ENCODE assay signal across 12 mouse cellular contexts in genomic region chr11:88240736-88241353, GRCm38 (mm10). TPM values are rescaled to one million over a fixed set of nuclear protein-coding genes. Genes with fewer than 3 reads are reported as not detected.
DNase-seq lines count a peak whose midpoint lies in the region; ATAC-seq and TF ChIP-seq lines count a peak whose summit lies in the region.
"Had no signal": no experiment of that assay in that cellular context is flagged by ENCODE, and none has a peak within 500 bp of the region (broad histone marks: within the 10 kb centered on the region; RNA-seq: fewer than 3 reads in every experiment).

No protein-coding gene starts in this region.

- TF ChIP-seq CTCF in stomach, postnatal 0 days (IDR thresholded peaks at IDR 0.05; ENCODE audit: low read depth) = no peak

- WGBS in stomach, embryonic 14.5 days = 18% methylated on average over 10 of the region's 10 CpGs
- 31% methylated on average over 10 of the region's 10 CpGs for WGBS in stomach, postnatal 0 days
- WGBS in forebrain, embryonic 16.5 days = 4% methylated on average over 10 of the region's 10 CpGs
- under 1% methylated on average over 10 of the region's 10 CpGs for WGBS in midbrain, embryonic 11.5 days

- TF ChIP-seq EP300 in stomach, postnatal 0 days (optimal IDR thresholded peaks at IDR 0.05) = no peak

- intact Hi-C loops in left cerebral cortex, postnatal 4 days (cut with DNase I) = no loop called here

- no peak overlapping the region for H3K9ac ChIP-seq in stomach, embryonic 14.5 days (replicated peaks; ENCODE audit: low read depth, low read length)
- H3K9ac ChIP-seq in stomach, postnatal 0 days (ENCODE audit: low read length) = no peak overlapping the region
- peak overlapping the region; percentile 16; the same call in 1 of the 2 replicates for H3K9ac ChIP-seq in forebrain, embryonic 16.5 days (replicated peaks; ENCODE audit: low read depth, low read length)
- peak overlapping the region; percentile 38 for H3K9ac ChIP-seq in midbrain, embryonic 11.5 days (ENCODE audit: low read length)

- H3K9me3 ChIP-seq in stomach, embryonic 14.5 days (ENCODE audit: control insufficient read depth, low read depth, low read length) = no peaks in the 10 kb centered on the region
- no peaks in the 10 kb centered on the region for H3K9me3 ChIP-seq in stomach, postnatal 0 days (ENCODE audit: control insufficient read depth, low read length)
- H3K9me3 ChIP-seq in forebrain, embryonic 16.5 days (ENCODE audit: control insufficient read depth, low read length) = no peaks in the 10 kb centered on the region
- H3K9me3 ChIP-seq in midbrain, embryonic 11.5 days (ENCODE audit: control insufficient read depth, low read length) = peaks cover 3% of the 10 kb centered on the region; the same call in 1 of the 2 replicates
- H3K9me3 ChIP-seq: G1E had no signal

- peak overlapping the region; percentile 3; the same call in 1 of the 2 replicates for H3K27ac ChIP-seq in stomach, embryonic 14.5 days (ENCODE audit: low read length)
- no peak overlapping the region for H3K27ac ChIP-seq in stomach, postnatal 0 days (replicated peaks)
- peak overlapping the region; percentile 49 for H3K27ac ChIP-seq in forebrain, embryonic 16.5 days (ENCODE audit: low read length)
- H3K27ac ChIP-seq in midbrain, embryonic 11.5 days (ENCODE audit: low read depth, low read length) = peak overlapping the region; percentile 95

- no peak for ATAC-seq in stomach, embryonic 14.5 days (ENCODE audit: insufficient number of reproducible peaks, insufficient read depth, low FRiP score, low read depth)
- ATAC-seq in stomach, postnatal 0 days (ENCODE audit: low FRiP score, low TSS enrichment) = no peak
- peak; percentile 73 for ATAC-seq in forebrain, embryonic 16.5 days
- ATAC-seq in midbrain, embryonic 11.5 days (ENCODE audit: low FRiP score) = peak; percentile 92
- ATAC-seq in frontal cortex, adult (ENCODE audit: low TSS enrichment) = no peak

- no peak for DNase-seq in stomach, postnatal 0 days (ENCODE audit: low spot score)
- peak; percentile 96 for DNase-seq in midbrain, embryonic 11.5 days (ENCODE audit: low spot score, missing footprints)
- no peak for DNase-seq in left cerebral cortex, postnatal 4 days
- no peak for DNase-seq in urinary bladder, postnatal 4 days (ENCODE audit: low spot score in 2 of 2)
- DNase-seq: heart, postnatal 36 days; right cerebral cortex, postnatal 4 days had no signal

- H3K27me3 ChIP-seq in stomach, embryonic 14.5 days (ENCODE audit: control insufficient read depth, insufficient read depth, low read length) = no peaks in the 10 kb centered on the region
- no peaks in the 10 kb centered on the region for H3K27me3 ChIP-seq in stomach, postnatal 0 days (ENCODE audit: control insufficient read depth, insufficient read depth, low read length)
- no peaks in the 10 kb centered on the region; the same call in 1 of the 2 replicates for H3K27me3 ChIP-seq in forebrain, embryonic 16.5 days (replicated peaks; ENCODE audit: control insufficient read depth, insufficient read depth, low read length)
- no peaks in the 10 kb centered on the region for H3K27me3 ChIP-seq in midbrain, embryonic 11.5 days (ENCODE audit: control insufficient read depth, insufficient read depth, low read length)
- H3K27me3 ChIP-seq: megakaryocyte, embryonic 14.5 days had no signal

- H3K4me2 ChIP-seq in stomach, embryonic 14.5 days (replicated peaks; ENCODE audit: low read depth, low read length) = no peak overlapping the region
- H3K4me2 ChIP-seq in stomach, postnatal 0 days (replicated peaks; ENCODE audit: low read depth) = no peak overlapping the region
- no peak overlapping the region for H3K4me2 ChIP-seq in forebrain, embryonic 16.5 days (ENCODE audit: low read length)
- H3K4me2 ChIP-seq in midbrain, embryonic 11.5 days = peak overlapping the region; percentile 29

- no peaks in the 10 kb centered on the region for H3K36me3 ChIP-seq in stomach, embryonic 14.5 days (ENCODE audit: control insufficient read depth, insufficient read depth, low read length)
- H3K36me3 ChIP-seq in stomach, postnatal 0 days (ENCODE audit: control insufficient read depth, insufficient read depth, low read length) = no peaks in the 10 kb centered on the region
- no peaks in the 10 kb centered on the region for H3K36me3 ChIP-seq in forebrain, embryonic 16.5 days (ENCODE audit: control insufficient read depth, insufficient read depth)
- no peaks in the 10 kb centered on the region for H3K36me3 ChIP-seq in midbrain, embryonic 11.5 days (ENCODE audit: control insufficient read depth, insufficient read depth, low read length)
- H3K36me3 ChIP-seq: G1E had no signal

- no peak overlapping the region for H3K4me3 ChIP-seq in stomach, embryonic 14.5 days (ENCODE audit: low read depth, low read length)
- no peak overlapping the region for H3K4me3 ChIP-seq in stomach, postnatal 0 days (ENCODE audit: low read depth, low read length)
- no peak overlapping the region for H3K4me3 ChIP-seq in forebrain, embryonic 16.5 days (replicated peaks; ENCODE audit: low read length)
- no peak overlapping the region for H3K4me3 ChIP-seq in midbrain, embryonic 11.5 days (ENCODE audit: low read depth, low read length)
- H3K4me3 ChIP-seq: megakaryocyte, embryonic 14.5 days had no signal

- peaks cover 4% of the 10 kb centered on the region; the same call in 1 of the 2 replicates for H3K4me1 ChIP-seq in stomach, embryonic 14.5 days (ENCODE audit: control insufficient read depth, insufficient read depth, low read length)
- H3K4me1 ChIP-seq in stomach, postnatal 0 days (replicated peaks; ENCODE audit: control insufficient read depth, insufficient read depth) = no peaks in the 10 kb centered on the region
- peaks cover 13% of the 10 kb centered on the region for H3K4me1 ChIP-seq in forebrain, embryonic 16.5 days (replicated peaks; ENCODE audit: control insufficient read depth, insufficient read depth, low read length)
- H3K4me1 ChIP-seq in midbrain, embryonic 11.5 days (ENCODE audit: control insufficient read depth, insufficient read depth, low read length) = peaks cover 53% of the 10 kb centered on the region

RNA-seq across cellular contexts. Expression of gene Mrps23, which starts 36.7 kb away (rescaled TPM):
- polyA plus RNA-seq in stomach, embryonic 14.5 days (2014; fragmentation: Nextera tagmentation; extraction: Ambion mirVana) = 58.6 and 59.2 TPM in 2 replicates
- polyA plus RNA-seq in stomach, postnatal 0 days (2015; fragmentation: Nextera tagmentation; extraction: Ambion mirVana) = 54.7 and 55.4 TPM in 2 replicates
- 64.9 and 68.8 TPM in 2 replicates for polyA plus RNA-seq in forebrain, embryonic 16.5 days (2015; fragmentation: Nextera tagmentation; extraction: Ambion mirVana)
- polyA plus RNA-seq in midbrain, embryonic 11.5 days (2014; fragmentation: Nextera tagmentation; extraction: Ambion mirVana) = 88.8 TPM in 2 replicates
- 10 to 100 TPM; 55.2 to 65.1 TPM for total RNA-seq in left cerebral cortex, postnatal 4 days (2021)

RNA-seq across cellular contexts. Expression of gene Ccdc182, which starts 53.0 kb away (rescaled TPM):
- polyA plus RNA-seq in stomach, embryonic 14.5 days (2014; fragmentation: Nextera tagmentation; extraction: Ambion mirVana) = not detected in 2 replicates
- polyA plus RNA-seq in stomach, postnatal 0 days (2015; fragmentation: Nextera tagmentation; extraction: Ambion mirVana) = not detected in 2 replicates
- polyA plus RNA-seq in forebrain, embryonic 16.5 days (2015; fragmentation: Nextera tagmentation; extraction: Ambion mirVana) = not detected in 2 replicates
- 9.1 and 9.5 TPM in 2 replicates for polyA plus RNA-seq in midbrain, embryonic 11.5 days (2014; fragmentation: Nextera tagmentation; extraction: Ambion mirVana)
- total RNA-seq in left cerebral cortex, postnatal 4 days (2021) = not detected
- total RNA-seq: G1E; heart, postnatal 36 days; left cerebral cortex, postnatal 36 days had no signal
- polyA plus RNA-seq: G1E had no signal

Comparison
In these comparisons a context has a peak if more than half of its experiments do, and no peak if none do; other contexts are left out.
1. ATAC-seq: peak in forebrain, embryonic 16.5 days (single experiment) and midbrain, embryonic 11.5 days (single experiment); none in stomach, embryonic 14.5 days (single experiment), stomach, postnatal 0 days (single experiment) and frontal cortex, adult (single experiment).
2. H3K9ac ChIP-seq: peak in forebrain, embryonic 16.5 days (single experiment) and midbrain, embryonic 11.5 days (single experiment); none in stomach, embryonic 14.5 days (single experiment) and stomach, postnatal 0 days (single experiment).